Mouse (Mus musculus): ENCODE data around the gene Nrbf2. TPM values are rescaled to one million over a fixed set of nuclear protein-coding genes. Genes with fewer than 3 reads are reported as not detected.

Gene Nrbf2
- total RNA-seq, 1 experiment: 15.3 TPM

GRCm38 (mm10) chr10:67275916-67276315 lies 9.2 kb downstream of the Nrbf2 start:
- Histone ChIP-seq H3K4me3 (ENCODE audit: insufficient read depth in 1 of 2, low read depth in 1 of 2, low read length in 2 of 2, poor library complexity in 1 of 2, severe bottlenecking in 1 of 2) (no peak overlapping the region), H3K36me3 (ENCODE audit: control insufficient read depth, insufficient read depth, low read length, poor library complexity, severe bottlenecking) (peaks cover 21% of the 10 kb centered on the region), H3K9me3 (ENCODE audit: control insufficient read depth, insufficient read depth, low read depth, low read length) (peaks cover 10% of the 10 kb centered on the region; the same call in 1 of the 2 replicates), H3K27ac (ENCODE audit: insufficient read depth, low read depth, low read length, poor library complexity, severe bottlenecking) (no peak overlapping the region), H3K4me1 (ENCODE audit: control insufficient read depth in 2 of 2, insufficient read depth in 2 of 2, low read length in 2 of 2, poor library complexity in 1 of 2) (no peaks in the 10 kb centered on the region), H3K9ac (ENCODE audit: insufficient read depth, low read depth, low read length, poor library complexity, severe bottlenecking) (no peak overlapping the region)
- DNase-seq (ENCODE audit: low read depth, low spot score): no peak
- in situ Hi-C loops (cut with MboI; ENCODE audit: low sequenced_read_pairs in 2 of 2, unreplicated experiment in 2 of 2): no loop called here
- no peak for TF ChIP-seq MAFK (IDR thresholded peaks at IDR 0.05; ENCODE audit: insufficient read depth, low read depth, low read length)
- no peak for TF ChIP-seq CHD2 (IDR thresholded peaks at IDR 0.05; ENCODE audit: low read depth, low read length)
- TF ChIP-seq HCFC1 (IDR thresholded peaks at IDR 0.05; ENCODE audit: borderline replicate concordance, insufficient read depth, low read length): no peak
- TF ChIP-seq ZC3H11A (IDR thresholded peaks at IDR 0.05; ENCODE audit: borderline replicate concordance, low read depth, low read length): no peak
- no peak for TF ChIP-seq ZNF384 (IDR thresholded peaks at IDR 0.05; ENCODE audit: low read depth, low read length)

- Histone ChIP-seq H3K36me3 (ENCODE audit: control insufficient read depth, insufficient read depth, low read length, poor library complexity, severe bottlenecking) (peaks cover 23% of the 10 kb centered on the region), H3K27ac (ENCODE audit: insufficient read depth, low read depth, low read length, poor library complexity, severe bottlenecking) (no peak overlapping the region), H3K9ac (ENCODE audit: insufficient read depth, low read depth, low read length, poor library complexity, severe bottlenecking) (no peak overlapping the region), H3K9me3 (ENCODE audit: control insufficient read depth, insufficient read depth, low read depth, low read length) (no peaks in the 10 kb centered on the region), H3K4me1 (ENCODE audit: control insufficient read depth in 2 of 2, insufficient read depth in 2 of 2, low read length in 2 of 2, poor library complexity in 1 of 2) (no peaks in the 10 kb centered on the region), H3K4me3 (ENCODE audit: insufficient read depth in 1 of 2, low read depth in 1 of 2, low read length in 2 of 2, poor library complexity in 1 of 2, severe bottlenecking in 1 of 2) (no peak overlapping the region)
- TF ChIP-seq ZNF384 (IDR thresholded peaks at IDR 0.05; ENCODE audit: low read depth, low read length) (no peak), ZC3H11A (IDR thresholded peaks at IDR 0.05; ENCODE audit: borderline replicate concordance, low read depth, low read length) (peak; percentile 43; the same call in 1 of the 2 replicates), CHD2 (IDR thresholded peaks at IDR 0.05; ENCODE audit: low read depth, low read length) (no peak), MAFK (IDR thresholded peaks at IDR 0.05; ENCODE audit: insufficient read depth, low read depth, low read length) (no peak)
- in situ Hi-C loops (cut with MboI; ENCODE audit: low sequenced_read_pairs in 2 of 2, unreplicated experiment in 2 of 2): no loop called here
- no peak for DNase-seq (ENCODE audit: low read depth, low spot score)
These were observed 20.3 kb downstream of the Nrbf2 start for GRCm38 (mm10) chr10:67264852-67265251.

DNA sequence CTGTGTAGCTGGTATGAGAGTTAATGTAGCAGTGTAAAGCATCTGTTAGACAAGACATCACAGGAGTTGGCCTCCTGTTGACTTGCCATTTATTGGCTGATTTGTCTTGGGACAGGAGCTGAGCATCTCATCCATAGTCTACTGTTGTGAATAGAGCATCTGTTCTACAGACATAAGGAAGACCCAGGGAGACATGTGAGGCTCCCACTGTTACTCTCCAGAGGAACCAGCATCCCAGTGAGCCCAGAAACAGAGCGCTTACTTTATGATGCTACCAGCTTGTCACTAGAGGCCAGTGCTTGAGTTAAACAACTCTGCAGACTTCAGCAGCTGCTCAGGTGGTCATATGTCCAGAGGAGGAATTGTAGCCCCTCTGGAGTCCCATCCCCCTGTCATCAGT lies 32.0 kb downstream of the Nrbf2 start:
- Histone ChIP-seq H3K9ac (ENCODE audit: insufficient read depth, low read depth, low read length, poor library complexity, severe bottlenecking) (no peak overlapping the region), H3K9me3 (ENCODE audit: control insufficient read depth, insufficient read depth, low read depth, low read length) (no peaks in the 10 kb centered on the region), H3K36me3 (ENCODE audit: control insufficient read depth, insufficient read depth, low read length, poor library complexity, severe bottlenecking) (peaks cover 42% of the 10 kb centered on the region), H3K4me1 (ENCODE audit: control insufficient read depth in 2 of 2, insufficient read depth in 2 of 2, low read length in 2 of 2, poor library complexity in 1 of 2) (peaks cover 0 to 2% of the 10 kb centered on the region in 2 experiments; a peak in 1 of 4 replicates), H3K4me3 (ENCODE audit: insufficient read depth in 1 of 2, low read depth in 1 of 2, low read length in 2 of 2, poor library complexity in 1 of 2, severe bottlenecking in 1 of 2) (no peak overlapping the region), H3K27ac (ENCODE audit: insufficient read depth, low read depth, low read length, poor library complexity, severe bottlenecking) (no peak overlapping the region)
- TF ChIP-seq CHD2 (IDR thresholded peaks at IDR 0.05; ENCODE audit: low read depth, low read length): no peak
- DNase-seq (ENCODE audit: low read depth, low spot score): no peak
- in situ Hi-C loops (cut with MboI; ENCODE audit: low sequenced_read_pairs in 2 of 2, unreplicated experiment in 2 of 2): no loop called here

GRCm38 (mm10) chr10:67252353-67252752 lies 32.8 kb downstream of the Nrbf2 start:
- DNase-seq (ENCODE audit: low read depth, low spot score): no peak
- Histone ChIP-seq H3K27ac (ENCODE audit: insufficient read depth, low read depth, low read length, poor library complexity, severe bottlenecking) (no peak overlapping the region), H3K9me3 (ENCODE audit: control insufficient read depth, insufficient read depth, low read depth, low read length) (no peaks in the 10 kb centered on the region), H3K4me3 (ENCODE audit: insufficient read depth in 1 of 2, low read depth in 1 of 2, low read length in 2 of 2, poor library complexity in 1 of 2, severe bottlenecking in 1 of 2) (no peak overlapping the region), H3K4me1 (ENCODE audit: control insufficient read depth in 2 of 2, insufficient read depth in 2 of 2, low read length in 2 of 2, poor library complexity in 1 of 2) (peaks cover 0 to 2% of the 10 kb centered on the region in 2 experiments; a peak in 1 of 4 replicates), H3K36me3 (ENCODE audit: control insufficient read depth, insufficient read depth, low read length, poor library complexity, severe bottlenecking) (peaks cover 42% of the 10 kb centered on the region), H3K9ac (ENCODE audit: insufficient read depth, low read depth, low read length, poor library complexity, severe bottlenecking) (no peak overlapping the region)
- peak; percentile 42; the same call in 1 of the 2 replicates for TF ChIP-seq ZNF384 (IDR thresholded peaks at IDR 0.05; ENCODE audit: low read depth, low read length)
- no peak for TF ChIP-seq ZC3H11A (IDR thresholded peaks at IDR 0.05; ENCODE audit: borderline replicate concordance, low read depth, low read length)
- in situ Hi-C loops (cut with MboI; ENCODE audit: low sequenced_read_pairs in 2 of 2, unreplicated experiment in 2 of 2): no loop called here

GRCm38 (mm10) chr10:67250846-67251245 lies 34.3 kb downstream of the Nrbf2 start:
- Histone ChIP-seq H3K9me3 (ENCODE audit: control insufficient read depth, insufficient read depth, low read depth, low read length) (no peaks in the 10 kb centered on the region), H3K27ac (ENCODE audit: insufficient read depth, low read depth, low read length, poor library complexity, severe bottlenecking) (no peak overlapping the region), H3K4me1 (ENCODE audit: control insufficient read depth in 2 of 2, insufficient read depth in 2 of 2, low read length in 2 of 2, poor library complexity in 1 of 2) (peaks cover 0 to 2% of the 10 kb centered on the region in 2 experiments; a peak in 1 of 4 replicates), H3K36me3 (ENCODE audit: control insufficient read depth, insufficient read depth, low read length, poor library complexity, severe bottlenecking) (peaks cover 38% of the 10 kb centered on the region), H3K4me3 (ENCODE audit: insufficient read depth in 1 of 2, low read depth in 1 of 2, low read length in 2 of 2, poor library complexity in 1 of 2, severe bottlenecking in 1 of 2) (no peak overlapping the region), H3K9ac (ENCODE audit: insufficient read depth, low read depth, low read length, poor library complexity, severe bottlenecking) (no peak overlapping the region)
- in situ Hi-C loops (cut with MboI; ENCODE audit: low sequenced_read_pairs in 2 of 2, unreplicated experiment in 2 of 2): no loop called here
- no peak for DNase-seq (ENCODE audit: low read depth, low spot score)
- TF ChIP-seq MAFK (IDR thresholded peaks at IDR 0.05; ENCODE audit: insufficient read depth, low read depth, low read length) (no peak), ZC3H11A (IDR thresholded peaks at IDR 0.05; ENCODE audit: borderline replicate concordance, low read depth, low read length) (no peak), HCFC1 (IDR thresholded peaks at IDR 0.05; ENCODE audit: borderline replicate concordance, insufficient read depth, low read length) (no peak)
